ENCODE assay signal across 7 mouse cellular contexts in the genomic region with DNA sequence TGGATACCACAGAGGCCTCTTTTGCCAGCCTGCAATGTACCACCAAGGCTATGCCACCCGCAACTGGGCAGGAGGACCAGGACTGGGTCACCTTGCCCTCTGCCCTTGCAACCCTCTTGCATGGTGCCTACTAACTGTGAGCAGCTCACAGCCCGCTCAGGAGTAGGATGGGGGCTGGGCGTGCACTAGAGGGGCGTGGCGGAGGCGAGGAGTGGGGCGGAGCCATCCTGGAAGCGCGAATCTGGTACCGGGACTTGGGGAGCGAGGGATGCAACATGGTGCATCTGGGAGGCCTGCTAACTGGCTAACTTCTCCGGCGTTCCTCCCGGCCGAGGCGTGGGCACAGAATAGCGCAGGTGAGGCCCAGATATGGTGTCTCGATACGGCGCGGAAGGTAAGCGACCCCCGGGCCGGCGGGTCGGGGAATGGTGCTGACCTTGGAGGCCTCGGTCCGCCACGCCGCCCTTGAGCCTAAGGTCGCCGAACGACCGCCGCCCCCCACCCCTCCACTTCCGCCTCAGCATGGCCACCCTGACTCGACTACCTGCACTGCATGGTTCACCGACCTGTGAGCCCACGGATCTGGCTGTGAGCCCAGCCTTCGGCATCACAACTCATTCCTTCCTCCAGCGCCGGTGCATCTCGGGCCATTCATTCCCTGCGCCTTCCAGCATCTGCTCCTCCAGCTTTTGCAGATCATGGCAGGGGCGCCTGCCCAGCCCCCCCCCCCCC. TPM values are rescaled to one million over a fixed set of nuclear protein-coding genes. Genes with fewer than 3 reads are reported as not detected.
DNase-seq lines count a peak whose midpoint lies in the region; ATAC-seq lines count a peak whose summit lies in the region.

No protein-coding gene starts in this region.

- H3K9ac ChIP-seq in intestine, embryonic 16.5 days (ENCODE audit: low read depth, low read length) = peak overlapping the region; percentile 68

- H3K27ac ChIP-seq in intestine, embryonic 16.5 days (ENCODE audit: low read length) = no peak overlapping the region

- H3K27me3 ChIP-seq in intestine, embryonic 16.5 days (replicated peaks; ENCODE audit: control insufficient read depth, insufficient read depth, low read length) = no peaks in the 10 kb centered on the region

- H3K4me3 ChIP-seq in intestine, embryonic 16.5 days (ENCODE audit: low read length) = peak overlapping the region; percentile 72

- peaks cover 4% of the 10 kb centered on the region; the same call in 1 of the 2 replicates for H3K4me1 ChIP-seq in intestine, embryonic 16.5 days (ENCODE audit: control insufficient read depth, insufficient read depth, low read length)

- no peaks in the 10 kb centered on the region for H3K9me3 ChIP-seq in intestine, embryonic 16.5 days (ENCODE audit: control insufficient read depth, low read length)

- H3K4me2 ChIP-seq in intestine, embryonic 16.5 days (ENCODE audit: low read depth, low read length) = peak overlapping the region; percentile 97

- WGBS in intestine, embryonic 16.5 days = under 1% methylated on average over 44 of the region's 45 CpGs

- ATAC-seq in activated CD4-positive, CD25-positive, alpha-beta regulatory T cell, adult 4 months = peak; percentile 85
- peak; percentile 99 for ATAC-seq in intestine, embryonic 16.5 days
- peak; percentile 99 for ATAC-seq in megakaryocyte progenitor cell, adult 5-6 weeks (replicated peaks; ENCODE audit: poor library complexity)

- intact Hi-C loops in left cerebral cortex, postnatal 14 days (cut with DNase I) = no loop called here

- H3K36me3 ChIP-seq in intestine, embryonic 16.5 days (ENCODE audit: control insufficient read depth, insufficient read depth, low read length) = no peaks in the 10 kb centered on the region

- peak; percentile 71 to 82 for DNase-seq in cerebellum, postnatal 25 days
- peak; percentile 28 to 46 for DNase-seq in frontal cortex, postnatal 36 days (ENCODE audit: low spot score in 2 of 2)
- DNase-seq in left cerebral cortex, postnatal 14 days (ENCODE audit: low spot score in 2 of 2) = peak; percentile 31 to 41
- peak; percentile 52 for DNase-seq in right cerebral cortex, postnatal 25 days

RNA-seq across cellular contexts. Expression of gene Gdi2, which starts 59.7 kb away (rescaled TPM):
- polyA plus RNA-seq in activated CD4-positive, CD25-positive, alpha-beta regulatory T cell, adult 4 months (2017; shearing (Covaris generic)) = 100 to 1,000 TPM; 949 to 962 TPM
- polyA plus RNA-seq in intestine, embryonic 16.5 days (2015; fragmentation: Nextera tagmentation; extraction: Ambion mirVana) = 446 and 447 TPM in 2 replicates
- total RNA-seq in left cerebral cortex, postnatal 14 days (2021) = 100 to 1,000 TPM; 299 to 307 TPM
- total RNA-seq in megakaryocyte progenitor cell, adult 5-6 weeks (2015) = 612 and 668 TPM in 2 replicates
- 469 and 501 TPM in 2 replicates for total RNA-seq in megakaryocyte progenitor cell, adult 5-6 weeks (2017)
